Mouse (Mus musculus): ENCODE results near the gene Gm11239. TPM values are rescaled to one million over a fixed set of nuclear protein-coding genes. Genes with fewer than 3 reads are reported as not detected.
"Not testable (repeated sequence)": the region's sequence is repeated elsewhere in the genome, so short reads cannot be mapped to it uniquely, and the experiment has no call there.

Gene Gm11239
- not detected in 2 replicates for polyA plus RNA-seq (2015; fragmentation: Nextera tagmentation; extraction: Ambion mirVana)

- WGBS, result no CpG with 5 or more reads among the region's 4 CpGs
- H3K36me3 ChIP-seq (ENCODE audit: poor library complexity, severe bottlenecking); H3K9ac ChIP-seq; ATAC-seq; H3K27me3 ChIP-seq; H3K4me3 ChIP-seq; H3K27ac ChIP-seq; H3K4me2 ChIP-seq; H3K4me1 ChIP-seq; H3K9me3 ChIP-seq (replicated peaks): not testable (repeated sequence)
Observed at GRCm38 (mm10) chr4:73668054-73668453, at the start of gene Gm11239. Gene Gm11239, plus strand, starts transcription at chr4:73668354.

DNA sequence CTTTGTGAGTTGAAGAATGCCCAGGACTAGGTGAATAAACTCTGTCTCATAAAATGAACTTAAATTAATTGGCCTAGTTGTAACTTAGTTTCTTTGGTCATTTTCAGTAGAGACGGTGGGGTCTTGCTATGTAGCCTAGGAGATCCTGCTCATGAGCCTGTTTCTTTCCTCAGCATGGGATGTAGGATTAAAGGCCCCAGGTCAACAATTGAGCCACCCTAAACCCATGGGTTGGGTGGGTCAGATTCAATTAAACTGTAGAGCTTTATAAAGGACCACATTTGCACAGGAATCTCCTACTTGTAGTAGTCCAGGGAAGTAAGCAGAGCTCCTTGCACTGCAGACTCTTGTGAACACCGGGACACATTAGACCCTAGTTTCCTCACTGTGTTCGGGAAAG lies 45.5 kb upstream of the Gm11239 start, which contains the start of gene Gm11237:
Gm11237 (plus strand) TSS at position 301 of the 400 bp plus-strand sequence.
- not testable (repeated sequence) for H3K27me3 ChIP-seq, ATAC-seq

GRCm38 (mm10) chr4:73637821-73638220 lies 30.3 kb upstream of the Gm11239 start, which contains the start of gene Gm11236:
Gene Gm11236, plus strand, starts transcription at chr4:73638121.
- H3K27me3 ChIP-seq; H3K9me3 ChIP-seq (replicated peaks); H3K4me3 ChIP-seq; H3K4me1 ChIP-seq; H3K36me3 ChIP-seq (ENCODE audit: poor library complexity, severe bottlenecking); H3K27ac ChIP-seq; H3K4me2 ChIP-seq; ATAC-seq; H3K9ac ChIP-seq: not testable (repeated sequence)
- WGBS, result no CpG with 5 or more reads among the region's 4 CpGs

More for the DNA sequence above, 45.5 kb upstream of the Gm11239 start, which contains the start of gene Gm11237:
- H3K36me3 ChIP-seq (ENCODE audit: poor library complexity, severe bottlenecking); H3K27ac ChIP-seq; H3K4me2 ChIP-seq; H3K9me3 ChIP-seq (replicated peaks); H3K9ac ChIP-seq; H3K4me3 ChIP-seq; H3K4me1 ChIP-seq: not testable (repeated sequence)
- WGBS, result no CpG with 5 or more reads among the region's 3 CpGs

- not testable (repeated sequence) for H3K36me3 ChIP-seq (ENCODE audit: poor library complexity, severe bottlenecking); H3K4me1 ChIP-seq; H3K27me3 ChIP-seq; H3K9me3 ChIP-seq (replicated peaks); H3K4me3 ChIP-seq; H3K27ac ChIP-seq; H3K4me2 ChIP-seq; H3K9ac ChIP-seq; ATAC-seq
- 89% methylated on average over 4 of the region's 4 CpGs for WGBS
Observed at GRCm38 (mm10) chr4:73661864-73662263, 6.3 kb upstream of the Gm11239 start.

GRCm38 (mm10) chr4:73683216-73683615 lies 15.1 kb downstream of the Gm11239 start, which contains the start of gene Gm428:
Gene Gm428, plus strand, starts transcription at chr4:73683516.
- H3K36me3 ChIP-seq (ENCODE audit: poor library complexity, severe bottlenecking); ATAC-seq; H3K9me3 ChIP-seq (replicated peaks); H3K9ac ChIP-seq; H3K4me2 ChIP-seq; H3K4me3 ChIP-seq; H3K27me3 ChIP-seq; H3K27ac ChIP-seq; H3K4me1 ChIP-seq: not testable (repeated sequence)
- WGBS, result 88% methylated on average over 2 of the region's 4 CpGs

- Histone ChIP-seq H3K4me2 (no peak overlapping the region), H3K27me3 (no peaks in the 10 kb centered on the region), H3K4me1 (no peaks in the 10 kb centered on the region), H3K4me3 (no peak overlapping the region), H3K36me3 (ENCODE audit: poor library complexity, severe bottlenecking) (no peaks in the 10 kb centered on the region), H3K9me3 (replicated peaks) (no peaks in the 10 kb centered on the region; the same call in 1 of the 2 replicates), H3K27ac (no peak overlapping the region), H3K9ac (no peak overlapping the region)
- WGBS, result 91% methylated on average over 1 of the region's 1 CpGs
- no peak for ATAC-seq
Observed at GRCm38 (mm10) chr4:73718761-73719160, 50.6 kb downstream of the Gm11239 start.

- H3K4me1 ChIP-seq, result no peaks in the 10 kb centered on the region
- H3K27me3 ChIP-seq, result no peaks in the 10 kb centered on the region
- no peak for ATAC-seq
- H3K4me2 ChIP-seq, result no peak overlapping the region
- no peaks in the 10 kb centered on the region for H3K36me3 ChIP-seq (ENCODE audit: poor library complexity, severe bottlenecking)
- no peak overlapping the region for H3K27ac ChIP-seq
- H3K9ac ChIP-seq, result no peak overlapping the region
- no peak overlapping the region for H3K4me3 ChIP-seq
- H3K9me3 ChIP-seq (replicated peaks), result no peaks in the 10 kb centered on the region; the same call in 1 of the 2 replicates
Observed at GRCm38 (mm10) chr4:73719819-73720218, 51.7 kb downstream of the Gm11239 start.

Other genes with a start within 250 kb of the Gm11239 start
- not detected in 2 replicates for gene Gm11238, start 60.5 kb upstream of the Gm11239 start, polyA plus RNA-seq (2015; fragmentation: Nextera tagmentation; extraction: Ambion mirVana)
- gene Gm11237, start 45.4 kb upstream of the Gm11239 start, polyA plus RNA-seq (2015; fragmentation: Nextera tagmentation; extraction: Ambion mirVana), result not detected in 2 replicates
- gene Gm11236, start 30.2 kb upstream of the Gm11239 start, polyA plus RNA-seq (2015; fragmentation: Nextera tagmentation; extraction: Ambion mirVana), result not detected in 2 replicates
- gene Gm428, start 15.2 kb downstream of the Gm11239 start, polyA plus RNA-seq (2015; fragmentation: Nextera tagmentation; extraction: Ambion mirVana), result not detected in 2 replicates
- 0.06 and 0.08 TPM in 2 replicates for gene Rasef, start 122.6 kb downstream of the Gm11239 start, polyA plus RNA-seq (2015; fragmentation: Nextera tagmentation; extraction: Ambion mirVana)
- gene Gm11758, start 207.9 kb downstream of the Gm11239 start, polyA plus RNA-seq (2015; fragmentation: Nextera tagmentation; extraction: Ambion mirVana), result not detected in 2 replicates
- not detected in 2 replicates for gene Gm11757, start 222.8 kb downstream of the Gm11239 start, polyA plus RNA-seq (2015; fragmentation: Nextera tagmentation; extraction: Ambion mirVana)
- not detected in 2 replicates for gene Gm13871, start 237.6 kb downstream of the Gm11239 start, polyA plus RNA-seq (2015; fragmentation: Nextera tagmentation; extraction: Ambion mirVana)

Data from forebrain, embryonic 13.5 days (tissue).